Mouse (Mus musculus): ENCODE results near the gene Sclt1.

The Sclt1 gene

DNA sequence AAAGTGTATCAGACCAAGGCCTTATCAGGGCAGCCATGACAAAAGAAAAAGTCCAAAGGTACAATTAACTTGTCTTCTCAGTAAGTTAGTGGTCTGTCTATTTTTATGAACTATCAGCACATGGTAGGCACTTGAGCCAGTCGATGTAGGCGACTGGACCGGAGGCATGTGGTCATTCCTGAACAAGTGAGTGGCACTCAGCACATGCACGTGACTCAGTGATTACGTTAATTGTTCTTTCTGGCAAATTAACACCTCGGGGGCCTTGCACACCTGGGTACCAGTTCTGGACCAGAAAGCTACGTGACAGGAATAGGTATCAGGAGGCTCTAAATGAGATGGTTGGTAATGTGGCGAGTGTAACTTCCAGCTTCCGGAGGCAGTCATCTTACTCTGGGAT is 135.3 kb downstream of the Sclt1 start:
- no peak for DNase-seq (ENCODE audit: extremely low read depth, insufficient read length, low spot score)

DNA sequence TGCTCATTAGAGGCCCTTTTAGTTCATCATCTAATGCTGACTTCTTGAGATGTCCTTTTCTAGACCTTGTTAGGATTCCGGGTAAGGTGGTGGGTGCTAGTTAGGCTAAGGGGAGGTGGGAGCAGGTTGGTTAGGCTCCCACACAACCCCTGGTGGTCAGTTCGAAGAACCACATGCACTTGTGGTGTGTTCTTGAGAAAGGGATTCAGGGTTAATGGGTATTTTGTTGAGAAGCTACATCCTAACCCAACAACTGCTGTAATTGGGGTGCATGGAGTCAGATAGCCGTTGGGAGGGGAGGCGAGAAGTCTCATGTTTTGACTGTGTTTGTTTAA is 136.0 kb downstream of the Sclt1 start:
- DNase-seq (ENCODE audit: extremely low read depth, insufficient read length, low spot score) = no peak

DNA sequence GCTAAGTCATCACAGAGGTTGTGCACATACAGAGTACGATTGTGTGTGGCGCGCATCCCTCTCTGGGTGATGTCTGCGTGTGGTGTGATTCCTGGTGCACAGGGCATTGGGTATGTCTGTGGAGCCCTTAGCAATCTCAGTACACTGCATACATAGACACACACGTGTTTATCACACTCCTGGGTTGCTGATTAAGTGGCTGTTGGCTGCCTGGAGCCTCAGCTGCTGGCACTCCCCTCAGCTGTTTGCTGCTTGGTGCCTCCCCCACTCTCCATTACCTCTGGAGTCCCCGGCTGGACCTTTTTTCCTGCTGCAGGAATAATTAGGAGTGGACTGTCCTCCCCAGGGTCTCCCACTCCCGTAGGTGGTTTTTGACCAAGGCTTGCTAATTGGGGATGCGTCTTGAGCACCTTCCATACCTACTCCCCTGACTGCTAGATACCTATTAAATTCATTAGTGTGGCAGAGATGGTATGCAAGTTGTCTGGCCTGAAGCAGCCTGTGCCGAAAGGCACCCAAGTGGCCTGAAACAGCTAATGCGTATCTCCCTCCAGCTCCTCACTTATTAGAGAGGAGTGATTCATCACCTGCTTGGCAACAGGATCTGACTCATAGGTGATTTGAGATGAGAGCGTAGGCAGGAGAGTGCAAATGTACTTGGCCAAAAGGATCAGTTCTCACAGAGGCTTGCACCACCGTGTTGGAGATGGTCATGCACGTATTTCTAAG is 136.5 kb downstream of the Sclt1 start:
- no peak for DNase-seq (ENCODE audit: extremely low read depth, insufficient read length, low spot score)

DNA sequence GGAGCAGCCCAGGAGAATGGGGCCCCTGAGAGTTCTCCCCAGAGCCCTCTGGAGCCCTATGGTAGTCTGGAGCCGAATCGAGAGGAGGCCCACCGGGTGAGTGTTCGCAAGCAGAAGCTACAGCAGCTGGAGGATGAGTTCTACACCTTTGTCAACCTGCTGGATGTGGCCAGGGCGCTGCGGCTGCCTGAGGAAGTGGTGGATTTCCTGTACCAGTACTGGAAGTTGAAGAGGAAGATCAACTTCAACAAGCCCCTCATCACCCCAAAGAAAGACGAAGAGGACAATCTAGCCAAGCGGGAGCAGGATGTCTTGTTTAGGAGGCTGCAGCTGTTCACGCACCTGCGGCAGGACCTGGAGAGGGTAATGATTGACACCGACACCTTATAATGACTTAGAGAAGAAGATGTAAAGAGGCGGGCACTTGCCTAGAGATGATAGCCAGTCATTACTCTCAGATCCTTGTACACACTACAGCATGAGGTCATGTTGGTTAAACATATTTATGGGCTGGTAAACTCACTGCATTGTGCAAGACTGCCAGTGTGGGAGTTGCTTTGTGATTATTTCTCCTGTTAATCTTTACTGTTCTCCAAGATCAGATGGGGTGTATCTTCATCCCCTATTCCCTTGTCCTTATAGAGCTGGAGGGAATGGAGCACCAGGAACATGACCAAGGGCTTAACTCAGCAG is 137.5 kb downstream of the Sclt1 start:
- no peak for DNase-seq (ENCODE audit: extremely low read depth, insufficient read length, low spot score)

DNA sequence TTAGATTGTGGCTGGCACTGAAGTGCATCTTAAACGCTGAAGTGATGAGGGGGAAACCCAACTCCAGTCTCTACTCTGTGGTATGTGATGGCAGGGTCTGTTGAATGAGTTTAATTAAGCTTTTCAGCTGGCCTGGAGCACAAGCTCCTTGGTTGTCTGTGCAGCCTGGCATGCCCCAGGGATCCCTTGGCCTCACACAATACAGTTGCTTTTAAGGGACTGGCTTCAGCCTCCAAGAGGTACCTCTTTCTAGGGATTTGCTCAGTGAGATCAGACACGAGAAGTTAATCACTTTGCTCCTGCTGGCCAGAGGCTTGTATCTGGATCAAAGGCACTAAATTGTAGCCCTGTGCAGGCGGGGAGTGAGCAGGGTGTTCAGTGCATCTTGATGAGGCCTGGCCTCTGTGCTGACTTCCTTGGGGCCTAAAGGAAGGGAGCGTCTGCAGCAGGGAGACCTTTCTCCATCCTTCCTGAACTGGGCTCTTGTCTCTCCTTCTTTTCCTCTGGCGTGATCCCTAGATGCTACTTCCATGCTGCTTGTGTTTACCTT is 138.8 kb downstream of the Sclt1 start:
- DNase-seq (ENCODE audit: extremely low read depth, insufficient read length, low spot score) = no peak

DNA sequence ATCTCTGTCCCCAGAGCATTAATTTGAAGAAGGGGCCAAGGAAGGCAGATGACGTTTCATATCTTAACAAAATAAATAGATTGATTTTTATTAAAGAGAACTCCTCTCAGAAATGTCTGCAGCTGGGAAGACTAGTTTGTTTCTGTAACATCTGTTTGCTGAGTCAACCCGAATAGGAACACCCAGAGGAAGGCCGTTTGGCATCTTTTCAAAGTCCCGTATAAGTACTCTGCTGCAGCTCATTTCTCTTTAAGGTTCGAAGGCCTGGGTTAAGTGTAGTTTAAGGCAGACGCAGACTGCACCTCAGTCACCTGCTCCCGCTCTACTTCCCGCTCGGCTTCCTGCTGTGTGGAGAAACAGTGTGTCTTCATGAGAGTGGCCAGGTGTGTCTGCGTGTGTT is 139.4 kb downstream of the Sclt1 start:
- no peak for DNase-seq (ENCODE audit: extremely low read depth, insufficient read length, low spot score)

DNA sequence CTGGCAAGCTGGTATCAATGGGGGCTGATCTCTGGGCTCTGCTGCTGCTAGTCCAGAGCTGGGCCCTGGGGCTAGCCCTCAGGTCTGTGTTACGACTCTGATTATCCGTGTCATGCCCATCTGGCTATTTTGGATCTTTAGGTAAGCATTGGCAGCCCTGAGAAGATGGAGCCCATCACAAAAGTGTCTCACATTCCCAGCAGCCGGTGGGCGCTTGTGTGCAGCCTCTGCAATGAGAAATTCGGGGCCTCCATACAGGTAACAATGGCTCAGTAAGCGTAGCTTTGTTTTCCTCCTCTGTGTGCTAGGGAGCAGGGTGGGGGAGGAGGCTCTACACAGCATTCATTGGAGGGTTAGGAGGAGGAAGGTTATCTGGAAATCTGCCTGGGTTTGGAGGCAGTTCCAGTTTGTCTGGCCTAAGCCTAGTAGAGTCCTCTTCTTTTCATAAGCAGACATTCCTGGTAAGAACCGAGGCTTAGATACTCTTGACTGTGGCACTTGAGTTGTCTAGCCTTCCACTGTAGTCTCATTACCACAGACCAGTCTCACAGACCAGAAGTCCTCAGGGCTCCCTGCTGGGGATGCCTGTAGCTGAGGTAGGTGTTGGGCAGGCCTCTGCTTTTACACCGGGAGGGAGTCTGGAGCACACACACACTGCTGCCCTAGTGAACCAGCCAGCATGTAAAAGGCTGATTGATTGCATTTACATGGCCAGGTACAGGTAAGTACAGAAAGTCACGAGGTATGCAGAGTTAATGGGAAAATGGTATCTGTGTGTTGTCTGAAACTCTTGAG is 140.9 kb downstream of the Sclt1 start:
- DNase-seq (ENCODE audit: extremely low read depth, insufficient read length, low spot score) = no peak

DNA sequence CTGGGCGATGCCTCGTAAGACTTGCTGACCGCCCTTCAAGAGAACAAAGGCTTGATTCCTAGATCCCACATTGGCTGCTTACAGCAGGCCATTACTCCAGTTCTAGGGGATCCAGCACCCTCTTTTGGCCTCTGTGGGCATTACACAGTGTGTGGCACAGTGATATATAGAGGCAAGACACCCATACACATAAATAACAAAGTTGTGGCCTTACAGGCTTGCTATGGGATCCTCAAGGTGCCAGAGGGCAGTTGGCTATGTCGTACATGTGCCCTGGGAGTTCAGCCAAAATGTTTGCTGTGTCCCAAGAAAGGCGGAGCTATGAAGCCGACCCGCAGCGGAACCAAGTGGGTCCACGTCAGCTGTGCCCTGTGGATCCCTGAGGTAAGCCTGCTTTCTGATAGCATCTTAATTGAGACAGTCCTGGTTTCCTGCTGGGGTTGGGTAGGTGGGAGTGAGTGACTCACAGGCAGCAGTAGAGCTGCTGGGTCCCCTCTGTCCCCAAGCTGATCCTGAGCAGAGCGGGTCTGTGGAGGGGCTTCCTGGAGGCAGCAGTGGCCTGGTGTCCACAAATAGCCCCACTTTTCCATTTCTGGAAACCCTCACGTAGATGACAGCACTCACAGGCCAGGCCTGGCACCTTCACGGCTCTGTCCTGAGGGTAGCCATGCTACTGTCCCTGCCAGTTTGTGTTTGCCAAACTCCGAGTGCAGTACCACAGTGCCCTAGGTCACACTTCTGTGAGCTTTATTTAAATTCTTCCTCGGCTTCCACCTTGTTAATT is 142.3 kb downstream of the Sclt1 start:
- DNase-seq (ENCODE audit: extremely low read depth, insufficient read length, low spot score) = no peak

DNA sequence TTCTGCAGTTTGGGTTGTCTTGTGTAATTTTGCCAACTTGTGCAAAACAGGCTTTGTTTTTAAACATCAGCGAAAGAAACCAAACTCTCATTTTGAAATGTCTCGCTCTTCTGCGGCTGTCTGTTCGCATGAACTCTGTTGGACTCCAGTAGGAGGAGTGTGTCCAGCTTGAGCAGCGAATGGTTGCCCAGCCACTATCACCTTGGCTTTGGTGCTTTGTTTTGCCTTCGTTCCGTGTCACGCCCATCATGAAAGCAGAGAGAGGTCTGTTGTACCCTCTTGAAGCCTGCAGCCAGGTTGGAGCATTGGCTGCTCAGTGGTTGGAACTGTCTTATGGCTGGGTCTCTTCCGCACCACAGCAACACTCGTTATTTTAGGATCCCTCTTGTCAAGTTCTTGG is 143.1 kb downstream of the Sclt1 start:
- DNase-seq (ENCODE audit: extremely low read depth, insufficient read length, low spot score) = no peak

DNA sequence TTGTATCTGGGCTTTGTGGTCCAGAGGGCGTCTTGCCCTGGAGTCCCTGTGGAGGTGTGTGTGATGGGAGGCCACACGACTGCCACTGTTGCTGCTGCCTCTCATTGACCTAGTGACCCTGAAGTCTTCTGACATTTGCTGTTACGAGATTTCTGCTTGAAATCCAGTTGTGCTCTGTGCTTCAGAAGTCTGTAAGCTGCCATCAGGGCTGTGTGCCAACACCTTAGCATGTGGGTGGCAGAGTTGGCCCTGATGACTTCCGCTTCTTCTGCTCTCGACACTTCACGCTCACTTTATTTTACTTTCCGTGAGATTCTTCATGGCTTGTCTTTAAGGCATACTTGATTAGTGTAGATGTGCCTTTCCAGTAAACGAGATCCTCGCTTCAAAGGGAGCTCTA is 143.9 kb downstream of the Sclt1 start:
- no peak for DNase-seq (ENCODE audit: extremely low read depth, insufficient read length, low spot score)

DNA sequence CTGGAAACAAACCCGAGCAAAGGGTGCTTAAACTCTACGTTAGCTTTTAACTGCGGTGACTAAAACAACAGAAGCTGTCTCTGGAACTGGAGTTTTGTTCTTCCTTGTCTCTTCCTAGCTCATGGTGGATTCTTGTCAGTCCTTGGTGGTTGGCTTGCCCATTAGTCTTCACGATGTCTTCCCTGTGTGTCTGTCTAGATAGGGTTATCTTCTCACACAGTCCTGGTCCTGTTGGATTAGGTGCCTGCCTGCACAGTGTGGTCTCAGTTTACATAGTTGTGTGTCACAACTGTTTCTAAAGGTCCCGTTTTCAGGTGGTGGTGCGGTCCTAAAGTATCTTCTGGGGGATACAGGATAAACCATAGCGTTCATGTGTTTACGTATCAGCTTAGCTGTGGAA is 145.3 kb downstream of the Sclt1 start:
- DNase-seq (ENCODE audit: extremely low read depth, insufficient read length, low spot score) = no peak

DNA sequence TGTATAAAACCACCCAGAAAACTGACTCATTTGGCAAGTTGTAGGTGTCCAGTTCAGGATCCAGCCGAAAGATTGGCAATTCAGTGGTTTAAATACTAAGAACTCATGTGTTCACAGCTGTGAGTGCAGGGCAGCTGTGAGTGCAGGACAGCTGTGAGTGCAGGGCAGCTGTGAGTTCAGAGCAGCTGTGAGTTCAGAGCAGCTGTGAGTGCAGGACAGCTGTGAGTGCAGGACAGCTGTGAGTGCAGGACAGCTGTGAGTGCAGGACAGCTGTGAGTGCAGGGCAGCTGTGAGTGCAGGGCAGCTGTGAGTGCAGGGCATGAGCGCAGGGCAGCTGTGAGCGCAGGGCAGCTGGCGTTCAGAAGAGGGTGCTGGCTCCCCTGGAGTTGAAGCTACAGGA is 147.3 kb downstream of the Sclt1 start:
- DNase-seq (ENCODE audit: extremely low read depth, insufficient read length, low spot score) = no peak

DNA sequence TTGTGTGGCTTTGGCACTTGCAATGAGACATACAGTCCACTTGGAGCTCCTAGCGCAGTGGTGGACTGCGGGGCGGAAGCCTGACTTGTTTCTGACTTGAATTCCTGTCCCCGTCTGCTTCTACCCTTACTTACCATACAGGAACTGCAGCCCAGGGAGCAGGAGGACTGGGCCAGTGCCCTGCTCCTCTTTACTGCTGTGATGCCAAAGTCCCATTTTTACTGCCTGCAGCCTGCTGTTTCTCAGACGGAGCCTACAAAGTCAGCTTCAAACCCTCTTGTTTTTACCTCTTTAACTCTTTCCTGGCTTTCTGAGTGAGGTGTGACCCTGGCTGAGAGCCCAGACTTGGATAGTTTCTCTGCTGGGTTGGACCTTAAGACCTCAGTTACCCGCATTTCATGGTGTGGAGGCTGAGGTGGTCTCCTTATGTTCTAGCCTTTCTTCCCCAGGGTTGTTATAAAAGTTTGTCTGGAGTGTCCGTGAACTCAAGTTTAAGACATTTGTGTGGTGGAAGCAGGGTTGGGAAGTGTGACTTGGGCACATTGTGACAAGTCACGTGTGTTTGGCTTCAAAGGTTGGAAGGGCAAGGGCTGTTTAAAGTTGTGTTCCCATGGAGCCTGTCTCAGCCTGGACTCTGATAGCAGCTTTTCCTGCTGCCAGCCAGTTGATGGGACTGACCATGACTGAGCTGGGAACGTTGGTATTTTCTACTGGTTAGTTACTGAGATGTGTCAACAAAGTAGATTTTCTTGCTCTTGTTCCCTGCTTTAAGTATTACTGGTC is 148.0 kb downstream of the Sclt1 start:
- no peak for DNase-seq (ENCODE audit: extremely low read depth, insufficient read length, low spot score)

DNA sequence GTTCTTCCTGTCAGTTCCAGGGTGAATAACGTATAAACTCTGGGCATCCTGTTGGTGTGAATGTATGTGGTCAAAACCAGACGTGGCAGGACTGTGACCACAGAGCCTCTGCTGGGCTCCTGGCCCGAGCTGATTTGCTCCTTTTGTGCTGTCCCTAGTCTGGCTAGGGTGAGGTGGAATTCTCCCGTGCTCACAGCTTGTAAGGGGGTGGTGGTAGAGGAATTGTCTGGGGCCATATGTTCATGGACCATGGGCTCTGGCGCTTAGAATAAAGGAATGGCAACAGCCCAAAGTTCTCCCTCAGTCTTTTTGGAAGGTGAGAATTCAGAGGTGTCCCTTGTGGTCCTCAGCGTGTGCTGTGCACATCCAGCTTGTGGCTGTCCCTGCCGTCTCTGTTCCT is 149.5 kb downstream of the Sclt1 start:
- no peak for DNase-seq (ENCODE audit: extremely low read depth, insufficient read length, low spot score)

DNA sequence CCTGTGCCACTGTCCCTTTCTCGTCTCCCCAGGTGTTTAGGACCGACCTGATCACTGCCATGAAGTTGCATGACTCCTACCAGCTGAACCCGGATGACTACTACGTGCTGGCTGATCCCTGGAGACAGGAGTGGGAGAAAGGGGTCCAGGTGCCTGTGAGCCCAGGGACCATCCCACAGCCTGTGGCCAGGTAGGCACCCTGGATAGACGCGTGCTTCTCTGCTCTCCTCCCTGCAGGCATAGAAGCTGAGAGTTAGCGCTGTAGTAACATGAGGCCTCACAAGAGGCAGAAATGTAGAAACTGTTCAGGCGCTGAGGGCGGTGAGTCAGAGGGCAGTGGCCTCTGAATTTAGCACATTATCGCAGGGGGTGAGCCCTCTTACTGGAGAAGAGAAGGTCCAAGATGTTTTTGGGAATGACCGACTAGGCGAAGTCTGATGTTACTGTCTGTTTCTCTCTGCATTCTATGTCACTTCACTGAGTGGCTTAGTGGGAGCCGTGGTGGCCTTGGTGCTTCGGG is 150.6 kb downstream of the Sclt1 start:
- DNase-seq (ENCODE audit: extremely low read depth, insufficient read length, low spot score) = no peak

DNA sequence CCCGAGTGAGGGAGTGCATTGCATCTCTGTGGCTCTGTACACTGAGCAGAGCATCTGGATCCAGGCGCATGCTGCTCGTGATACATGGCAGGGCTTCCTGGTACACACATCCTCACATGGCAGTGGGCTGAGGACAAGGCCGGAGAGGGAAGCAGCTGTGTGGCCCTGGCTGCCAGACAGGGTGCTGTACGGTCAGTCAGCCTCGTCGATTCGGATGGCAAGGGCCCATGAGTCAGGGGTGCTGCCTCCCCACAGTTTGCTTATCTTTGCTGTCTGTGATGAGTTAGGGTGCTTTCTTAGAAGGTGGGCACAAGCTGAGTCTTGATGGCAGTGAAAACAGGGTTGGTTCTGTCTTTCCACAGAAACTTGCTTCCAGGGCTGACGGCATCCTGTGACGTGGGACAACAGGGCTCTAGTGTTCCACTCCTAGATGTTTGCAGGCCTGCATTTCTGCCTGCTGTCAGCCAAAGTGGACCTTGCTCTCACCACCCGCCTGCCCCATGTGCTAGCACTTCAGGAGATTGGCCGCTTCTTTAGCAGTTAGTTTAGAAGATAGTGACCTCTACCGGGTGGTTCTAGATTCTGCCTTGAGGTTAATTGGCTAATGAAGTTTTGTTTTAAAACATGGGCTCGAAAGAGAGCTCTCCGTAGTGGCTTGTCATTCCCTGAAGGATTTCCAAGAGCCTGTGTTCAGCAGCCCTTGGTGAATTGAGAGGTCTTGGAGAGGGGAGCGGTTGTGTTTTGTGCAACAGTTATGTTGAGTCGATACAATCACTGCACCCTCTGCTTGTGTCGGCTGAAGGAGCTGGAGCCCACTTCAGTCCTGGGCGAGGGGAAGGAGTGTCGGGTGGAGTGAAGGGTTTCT is 151.4 kb downstream of the Sclt1 start:
- no peak for DNase-seq (ENCODE audit: extremely low read depth, insufficient read length, low spot score)

DNA sequence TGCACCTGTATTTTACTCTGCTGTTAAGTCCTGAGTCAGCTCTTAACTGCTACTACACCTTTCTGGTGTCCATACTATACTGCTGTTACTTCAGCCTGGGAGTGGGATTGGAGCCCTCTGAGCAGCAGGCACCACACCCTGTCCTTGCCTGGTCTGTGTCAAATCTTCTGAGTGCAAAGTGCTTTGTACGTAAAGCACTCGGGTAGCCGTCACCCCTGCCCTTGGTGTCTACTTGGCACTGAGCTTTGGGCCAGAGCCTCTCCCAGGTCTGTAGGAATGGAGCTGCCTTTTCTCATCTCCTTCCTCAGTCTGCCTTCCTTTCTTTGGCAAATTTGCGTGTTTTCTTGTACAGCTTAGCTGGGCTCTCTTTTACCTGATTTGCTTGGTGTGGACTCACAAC is 152.3 kb downstream of the Sclt1 start:
- DNase-seq (ENCODE audit: extremely low read depth, insufficient read length, low spot score) = no peak

DNA sequence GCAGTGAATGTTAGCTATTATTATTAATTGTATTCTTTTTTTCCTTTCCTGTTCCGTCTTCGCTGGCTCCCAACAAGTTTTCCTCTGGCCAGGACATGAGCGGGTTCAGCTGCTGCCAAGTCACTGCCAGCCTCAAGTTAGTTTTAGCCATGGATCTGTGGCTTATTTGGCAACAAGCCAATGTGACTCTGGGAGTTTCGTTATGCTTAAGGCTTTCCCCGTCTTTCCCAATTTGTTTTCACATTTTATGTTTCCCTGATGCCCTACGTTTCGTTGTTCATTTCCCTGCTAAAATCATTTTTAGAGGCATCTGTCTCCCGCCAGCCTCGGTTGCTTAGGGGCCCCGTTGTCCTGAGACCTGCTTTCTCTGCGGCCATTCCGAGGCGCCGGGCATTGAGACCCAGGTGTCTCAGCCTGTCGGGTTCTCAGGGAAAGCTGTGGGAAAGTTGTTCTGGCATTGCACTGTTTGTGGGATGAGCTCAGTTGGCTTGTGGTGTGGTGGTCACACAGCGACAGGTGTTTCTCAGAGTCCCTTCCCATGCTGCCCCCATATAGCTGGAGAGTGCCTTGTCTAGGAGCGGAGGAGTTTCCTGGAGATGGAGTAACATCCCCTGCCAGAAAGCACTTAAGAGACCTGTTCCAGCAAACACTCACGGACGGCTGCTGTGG is 152.9 kb downstream of the Sclt1 start:
- no peak for DNase-seq (ENCODE audit: extremely low read depth, insufficient read length, low spot score)

Measured in 3134 (cell line).